In the genomic region with DNA sequence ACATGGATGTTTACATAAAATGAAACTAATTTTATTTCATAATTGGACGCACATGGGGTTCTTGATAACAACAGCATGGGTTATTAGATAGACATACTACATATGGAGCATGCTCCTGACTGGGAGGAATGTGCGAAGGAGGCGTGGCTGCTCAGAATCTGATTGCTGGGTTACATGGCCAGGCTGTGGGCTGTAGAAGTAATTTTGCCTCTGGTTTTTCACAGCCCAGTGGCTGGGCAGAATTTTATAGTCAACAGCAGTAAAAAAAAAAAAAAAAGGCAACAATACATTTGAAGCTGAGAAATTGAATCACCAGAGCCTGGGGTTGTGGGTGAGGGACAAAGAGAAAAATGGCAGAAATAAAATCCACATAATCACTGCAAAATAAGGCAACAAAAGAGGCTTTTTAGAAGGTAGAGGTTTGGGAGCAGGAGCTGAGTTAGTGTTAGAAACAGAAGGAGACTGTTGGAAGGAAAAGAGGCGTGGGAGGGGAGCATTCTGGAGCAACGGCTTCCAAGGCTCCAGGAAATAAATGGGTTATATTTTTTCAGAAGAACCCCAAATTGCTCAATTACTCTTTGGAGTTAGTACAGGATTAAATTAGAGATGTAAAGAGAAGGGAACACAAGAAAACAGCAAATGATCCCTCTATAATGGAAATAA, we compare ENCODE assay signal across 16 mouse cellular contexts.
DNase-seq lines count a peak whose midpoint lies in the region; ATAC-seq lines count a peak whose summit lies in the region.
"Had no signal": no experiment of that assay in that cellular context is flagged by ENCODE, and none has a peak within 500 bp of the region (broad histone marks: within the 10 kb centered on the region; RNA-seq: fewer than 3 reads in every experiment).

No protein-coding gene starts in this region.

- H3K4me2 ChIP-seq in neural tube, embryonic 13.5 days: no peak overlapping the region

- H3K27me3 ChIP-seq in neural tube, embryonic 13.5 days: no peaks in the 10 kb centered on the region
- H3K27me3 ChIP-seq: CH12.LX had no signal

- ATAC-seq in frontal cortex, adult (ENCODE audit: low TSS enrichment): peak; percentile 97
- ATAC-seq in neural tube, embryonic 13.5 days (ENCODE audit: low read depth): peak; percentile 43; the same call in 1 of the 2 replicates
- no peak for ATAC-seq in activated CD4-positive, CD25-positive, alpha-beta regulatory T cell, adult 4 months
- ATAC-seq: lung, postnatal 0 days had no signal

- no peak overlapping the region for H3K9ac ChIP-seq in neural tube, embryonic 13.5 days
- H3K9ac ChIP-seq: liver, embryonic 14.5 days had no signal

- no peaks in the 10 kb centered on the region for H3K4me1 ChIP-seq in neural tube, embryonic 13.5 days (replicated peaks)
- H3K4me1 ChIP-seq: forebrain, embryonic 10.5 days had no signal

- no peaks in the 10 kb centered on the region for H3K36me3 ChIP-seq in neural tube, embryonic 13.5 days
- H3K36me3 ChIP-seq: forebrain, embryonic 10.5 days had no signal

- H3K9me3 ChIP-seq in neural tube, embryonic 13.5 days: no peaks in the 10 kb centered on the region
- H3K9me3 ChIP-seq: forebrain, embryonic 10.5 days had no signal

- no peak for DNase-seq in frontal cortex, postnatal 10 days (ENCODE audit: low spot score in 2 of 2)
- no peak for DNase-seq in neural tube, embryonic 10.5 days (ENCODE audit: extremely low spot score, low spot score)
- peak; percentile 11 to 66 for DNase-seq in layer of hippocampus, postnatal 14 days (ENCODE audit: low spot score in 2 of 2)
- DNase-seq in telencephalon, adult 2 months (ENCODE audit: low read depth, low spot score): peak; percentile 62
- DNase-seq in embryo, embryonic 10 days (ENCODE audit: low spot score): no peak
- DNase-seq: adrenal gland, postnatal 36 days; gastrocnemius, adult 2 months; heart, adult 11 months; thymus, postnatal 25 days had no signal

- H3K27ac ChIP-seq in neural tube, embryonic 13.5 days (replicated peaks): peak overlapping the region; percentile 42; the same call in 1 of the 2 replicates
- H3K27ac ChIP-seq: forebrain, embryonic 10.5 days; gastrocnemius, adult 2 months; liver, embryonic 14.5 days had no signal

- H3K4me3 ChIP-seq in neural tube, embryonic 13.5 days: no peak overlapping the region
- H3K4me3 ChIP-seq: forebrain, embryonic 10.5 days; gastrocnemius, adult 2 months had no signal

- whole genome bisulfite sequencing in neural tube, embryonic 13.5 days: 66% methylated on average over 5 of the region's 5 CpGs

Comparison
In these comparisons a context has a peak if more than half of its experiments do, and no peak if none do; other contexts are left out.
1. DNase-seq: peak in layer of hippocampus, postnatal 14 days (2 of 2) and telencephalon, adult 2 months (single experiment); none in frontal cortex, postnatal 10 days (0 of 2), neural tube, embryonic 10.5 days (single experiment) and embryo, embryonic 10 days (single experiment).